Mouse (Mus musculus): ENCODE measurements around the gene Zbtb16. TPM values are rescaled to one million over a fixed set of nuclear protein-coding genes. Genes with fewer than 3 reads are reported as not detected.

Gene Zbtb16
- polyA plus RNA-seq, 1 experiment from 2014 or later = 13.3 TPM

DNA sequence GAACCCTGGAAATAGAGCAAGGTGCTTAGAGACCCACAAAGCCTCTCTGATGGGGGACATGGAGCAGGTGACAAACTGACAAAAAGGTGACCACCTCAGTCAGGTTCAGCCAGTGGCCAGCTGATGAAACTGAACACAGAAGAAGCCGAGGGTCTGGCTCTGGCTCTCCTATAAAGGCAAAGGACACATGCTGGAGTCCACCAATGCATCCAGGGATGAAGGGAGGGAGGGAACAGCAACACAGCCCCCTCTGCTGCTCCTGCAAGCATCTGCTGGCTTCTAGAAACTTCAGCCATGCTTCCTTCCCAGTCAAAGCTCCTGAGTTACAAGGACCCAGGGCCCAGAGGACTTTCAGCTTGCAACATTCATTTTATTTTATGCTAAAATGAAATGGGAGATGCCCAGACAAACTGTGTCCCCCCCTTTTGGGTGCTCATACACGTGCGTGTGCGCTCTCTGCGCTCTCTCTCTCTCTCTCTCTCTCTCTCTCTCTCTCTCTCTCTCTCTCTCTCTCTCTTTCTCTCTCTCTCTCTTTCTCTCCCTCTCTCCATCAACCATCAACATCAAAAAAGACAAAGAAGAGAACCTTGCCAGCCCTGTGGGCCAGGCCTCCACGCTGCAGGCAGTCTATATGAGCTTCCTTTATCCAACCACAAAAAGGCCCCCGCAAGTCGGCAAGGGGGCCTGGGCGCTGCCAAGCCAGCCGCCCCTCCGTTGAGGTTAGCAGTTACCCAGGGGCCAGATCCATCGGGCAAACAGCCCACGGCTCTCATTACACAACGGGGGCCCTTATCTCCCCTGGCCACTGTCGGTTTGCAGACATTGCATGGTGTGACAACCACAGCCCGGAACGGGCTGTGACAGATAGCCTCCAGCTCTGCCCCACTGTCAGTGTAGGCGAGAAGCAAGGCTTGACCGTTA, 21.8 kb downstream of the Zbtb16 start:
- peak; percentile 80 for ATAC-seq (ENCODE audit: low read depth)
- Histone ChIP-seq H3K27ac (ENCODE audit: low read length) (no peak overlapping the region), H3K4me2 (ENCODE audit: low read depth, low read length) (no peak overlapping the region), H3K27me3 (ENCODE audit: control insufficient read depth, insufficient read depth, low read depth, low read length) (no peaks in the 10 kb centered on the region; the same call in 1 of the 2 replicates), H3K9me3 (ENCODE audit: control insufficient read depth, low read length) (no peaks in the 10 kb centered on the region), H3K9ac (ENCODE audit: low read length) (peak overlapping the region; percentile 29), H3K4me3 (ENCODE audit: low read length) (no peak overlapping the region), H3K36me3 (ENCODE audit: control insufficient read depth, insufficient read depth, low read length) (no peaks in the 10 kb centered on the region), H3K4me1 (replicated peaks; ENCODE audit: control insufficient read depth, insufficient read depth, low read length) (peaks cover 2% of the 10 kb centered on the region)
- 34% methylated on average over 19 of the region's 19 CpGs for WGBS

DNA sequence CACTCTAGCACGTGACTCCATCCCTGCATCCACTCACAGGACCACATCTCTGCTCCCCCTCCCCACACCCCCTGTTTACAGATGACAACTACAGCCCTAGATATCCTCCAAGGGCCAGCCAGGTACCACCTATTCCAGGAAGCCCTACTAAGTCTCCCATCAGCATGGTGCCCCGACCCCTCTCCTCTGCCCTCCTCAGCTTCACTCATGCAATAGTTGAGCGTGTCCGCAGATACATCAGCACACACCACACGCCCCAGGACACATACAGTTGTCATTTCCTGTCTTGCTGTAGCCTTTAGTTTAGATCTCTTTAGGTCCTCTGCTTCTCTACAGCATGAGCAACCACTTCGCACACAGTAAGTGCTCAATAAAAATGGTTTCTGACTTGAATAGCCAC, 23.7 kb downstream of the Zbtb16 start:
- Histone ChIP-seq H3K27ac (ENCODE audit: low read length) (no peak overlapping the region), H3K9me3 (ENCODE audit: control insufficient read depth, low read length) (no peaks in the 10 kb centered on the region), H3K4me1 (replicated peaks; ENCODE audit: control insufficient read depth, insufficient read depth, low read length) (peaks cover 2% of the 10 kb centered on the region), H3K4me3 (ENCODE audit: low read length) (no peak overlapping the region), H3K27me3 (ENCODE audit: control insufficient read depth, insufficient read depth, low read depth, low read length) (no peaks in the 10 kb centered on the region; the same call in 1 of the 2 replicates), H3K36me3 (ENCODE audit: control insufficient read depth, insufficient read depth, low read length) (no peaks in the 10 kb centered on the region), H3K9ac (ENCODE audit: low read length) (no peak overlapping the region), H3K4me2 (ENCODE audit: low read depth, low read length) (no peak overlapping the region)
- no peak for ATAC-seq (ENCODE audit: low read depth)
- 87% methylated on average over 6 of the region's 6 CpGs for WGBS

DNA sequence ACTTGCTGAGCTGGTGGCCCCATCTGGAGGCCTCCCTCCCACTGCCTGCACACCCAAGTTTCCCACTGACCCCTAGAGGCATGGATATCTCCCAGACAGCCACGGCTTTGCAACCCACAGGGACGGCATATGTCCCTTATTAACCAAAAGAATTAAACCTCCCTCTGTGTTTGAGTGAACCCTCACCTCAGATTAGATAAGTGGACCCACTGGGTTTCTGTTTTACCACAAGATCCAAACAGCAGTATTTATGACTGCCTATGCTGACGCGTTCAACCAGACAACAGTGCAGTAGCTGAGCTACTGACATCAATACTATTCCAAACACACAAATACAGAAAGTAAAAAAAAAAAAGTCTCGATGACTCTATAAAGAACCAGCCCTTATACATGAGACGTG, 29.4 kb downstream of the Zbtb16 start:
- peaks cover 12% of the 10 kb centered on the region; the same call in 1 of the 2 replicates for H3K4me1 ChIP-seq (replicated peaks; ENCODE audit: control insufficient read depth, insufficient read depth, low read length)
- 68% methylated on average over 6 of the region's 6 CpGs for WGBS
- H3K9ac ChIP-seq (ENCODE audit: low read length) = no peak overlapping the region
- ATAC-seq (ENCODE audit: low read depth) = no peak
- no peak overlapping the region for H3K4me2 ChIP-seq (ENCODE audit: low read depth, low read length)
- H3K36me3 ChIP-seq (ENCODE audit: control insufficient read depth, insufficient read depth, low read length) = no peaks in the 10 kb centered on the region
- H3K27ac ChIP-seq (ENCODE audit: low read length) = no peak overlapping the region
- no peaks in the 10 kb centered on the region for H3K9me3 ChIP-seq (ENCODE audit: control insufficient read depth, low read length)
- H3K4me3 ChIP-seq (ENCODE audit: low read length) = no peak overlapping the region
- H3K27me3 ChIP-seq (ENCODE audit: control insufficient read depth, insufficient read depth, low read depth, low read length) = no peaks in the 10 kb centered on the region

DNA sequence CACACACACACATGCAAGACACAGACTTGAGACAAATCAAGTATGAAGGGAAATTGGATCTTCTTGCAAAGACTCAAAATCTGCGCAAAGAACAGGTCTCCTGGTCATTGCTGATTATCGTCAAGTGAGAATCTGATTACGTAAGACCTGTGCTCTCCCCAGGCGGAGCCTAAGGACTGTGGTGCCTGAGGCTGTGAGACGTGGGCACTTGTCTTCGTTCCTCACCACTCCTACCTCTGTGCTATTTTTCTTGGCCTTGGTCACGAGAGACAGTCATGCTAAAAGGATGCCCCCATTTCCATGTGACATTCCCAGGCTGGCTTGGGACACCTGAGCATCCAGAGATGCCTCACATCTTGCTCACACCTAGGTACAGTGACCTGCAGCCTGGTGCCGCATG, 30.2 kb downstream of the Zbtb16 start:
- Histone ChIP-seq H3K4me2 (ENCODE audit: low read depth, low read length) (no peak overlapping the region), H3K9ac (ENCODE audit: low read length) (no peak overlapping the region), H3K27ac (ENCODE audit: low read length) (no peak overlapping the region), H3K36me3 (ENCODE audit: control insufficient read depth, insufficient read depth, low read length) (no peaks in the 10 kb centered on the region), H3K4me1 (replicated peaks; ENCODE audit: control insufficient read depth, insufficient read depth, low read length) (peaks cover 12% of the 10 kb centered on the region; the same call in 1 of the 2 replicates), H3K4me3 (ENCODE audit: low read length) (no peak overlapping the region), H3K27me3 (ENCODE audit: control insufficient read depth, insufficient read depth, low read depth, low read length) (no peaks in the 10 kb centered on the region), H3K9me3 (ENCODE audit: control insufficient read depth, low read length) (no peaks in the 10 kb centered on the region)
- WGBS = 77% methylated on average over 8 of the region's 8 CpGs
- ATAC-seq (ENCODE audit: low read depth) = no peak

DNA sequence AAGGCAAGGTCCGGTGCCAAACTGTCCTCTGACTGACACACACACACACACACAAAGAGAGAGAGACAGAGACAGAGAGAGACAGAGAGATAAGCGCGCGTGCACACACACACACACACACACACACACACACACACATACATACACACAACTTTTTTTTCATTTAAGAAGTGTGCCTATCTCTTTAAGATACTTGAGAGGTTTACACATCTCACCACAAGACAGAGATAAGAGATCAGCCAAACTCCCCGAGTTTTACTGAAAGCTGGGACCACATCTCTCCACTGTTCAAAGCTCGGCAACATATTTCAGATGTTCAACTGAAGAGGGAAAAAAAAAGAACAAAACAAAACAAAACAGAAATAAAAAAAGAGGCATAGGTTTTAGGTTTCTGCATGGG, 31.5 kb downstream of the Zbtb16 start:
- no peak for ATAC-seq (ENCODE audit: low read depth)
- 50% methylated on average over 6 of the region's 6 CpGs for WGBS
- H3K36me3 ChIP-seq (ENCODE audit: control insufficient read depth, insufficient read depth, low read length) = no peaks in the 10 kb centered on the region

DNA sequence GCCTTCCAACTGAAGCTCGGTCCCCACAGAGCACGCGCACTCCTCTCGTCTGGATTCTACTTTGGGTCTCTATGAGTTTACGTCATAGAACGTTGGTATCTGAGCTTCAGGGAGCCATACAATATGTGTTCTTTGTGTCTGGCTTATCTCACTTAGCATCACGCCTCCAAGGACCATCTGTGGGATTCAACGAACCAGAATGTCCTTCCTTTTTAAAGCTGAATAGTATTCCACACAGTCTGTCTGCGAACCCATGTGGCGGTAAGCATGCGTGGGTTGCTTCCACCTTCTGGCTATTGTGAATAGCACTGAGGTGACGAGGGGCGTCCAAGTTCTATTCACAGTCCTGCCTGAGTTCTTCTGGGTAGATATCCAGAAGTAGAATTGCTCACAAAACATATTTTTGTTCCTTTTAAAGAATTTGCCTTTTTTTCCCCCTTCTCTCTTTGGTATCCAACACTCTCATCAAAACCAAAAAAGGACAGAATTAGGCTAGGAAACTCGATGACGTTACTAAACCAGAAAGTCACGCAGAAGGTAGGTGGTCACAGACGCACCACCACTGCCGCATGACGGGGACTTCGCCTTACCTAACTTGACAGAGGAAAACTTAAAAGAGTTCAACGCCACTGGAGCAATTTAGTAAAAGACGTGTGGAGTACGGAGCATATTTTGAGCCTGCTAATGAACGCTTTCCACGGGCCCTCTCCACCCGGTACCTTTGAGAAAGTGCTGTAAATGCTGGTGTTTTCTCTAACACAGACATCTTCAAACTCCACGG, 32.4 kb downstream of the Zbtb16 start:
- no peak overlapping the region for H3K4me3 ChIP-seq (ENCODE audit: low read length)
- no peak for ATAC-seq (ENCODE audit: low read depth)
- WGBS = 88% methylated on average over 27 of the region's 27 CpGs
- H3K9ac ChIP-seq (ENCODE audit: low read length) = no peak overlapping the region
- H3K36me3 ChIP-seq (ENCODE audit: control insufficient read depth, insufficient read depth, low read length) = no peaks in the 10 kb centered on the region
- H3K9me3 ChIP-seq (ENCODE audit: control insufficient read depth, low read length) = no peaks in the 10 kb centered on the region
- no peak overlapping the region for H3K4me2 ChIP-seq (ENCODE audit: low read depth, low read length)
- H3K4me1 ChIP-seq (replicated peaks; ENCODE audit: control insufficient read depth, insufficient read depth, low read length) = peaks cover 12% of the 10 kb centered on the region; the same call in 1 of the 2 replicates
- H3K27ac ChIP-seq (ENCODE audit: low read length) = no peak overlapping the region
- H3K27me3 ChIP-seq (ENCODE audit: control insufficient read depth, insufficient read depth, low read depth, low read length) = no peaks in the 10 kb centered on the region

More for the DNA sequence above, 31.5 kb downstream of the Zbtb16 start:
- H3K27me3 ChIP-seq (ENCODE audit: control insufficient read depth, insufficient read depth, low read depth, low read length) = no peaks in the 10 kb centered on the region
- no peak overlapping the region for H3K4me3 ChIP-seq (ENCODE audit: low read length)
- H3K9ac ChIP-seq (ENCODE audit: low read length) = no peak overlapping the region
- H3K4me1 ChIP-seq (replicated peaks; ENCODE audit: control insufficient read depth, insufficient read depth, low read length) = peaks cover 12% of the 10 kb centered on the region; the same call in 1 of the 2 replicates
- no peak overlapping the region for H3K4me2 ChIP-seq (ENCODE audit: low read depth, low read length)
- no peaks in the 10 kb centered on the region for H3K9me3 ChIP-seq (ENCODE audit: control insufficient read depth, low read length)
- H3K27ac ChIP-seq (ENCODE audit: low read length) = no peak overlapping the region

DNA sequence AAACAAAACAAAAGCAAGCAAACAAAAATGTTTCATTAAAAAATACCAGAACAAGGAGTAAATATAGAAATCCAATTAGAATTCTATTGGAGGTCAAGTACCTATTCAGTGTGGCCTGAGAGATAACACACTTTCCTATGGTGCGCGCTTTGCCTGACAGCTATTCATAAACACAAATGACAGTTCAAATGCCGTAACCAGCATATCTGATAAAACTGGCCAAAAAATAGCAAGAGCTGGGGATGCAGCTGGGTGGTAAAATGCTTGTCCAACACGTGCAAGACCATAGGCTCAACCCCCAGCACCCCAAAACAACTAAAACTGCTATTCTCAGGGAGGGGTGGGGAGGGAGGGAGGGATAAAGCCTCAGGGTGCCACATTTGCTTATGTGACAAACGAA, 33.6 kb downstream of the Zbtb16 start:
- ATAC-seq (ENCODE audit: low read depth) = no peak
- WGBS = 54% methylated on average over 5 of the region's 5 CpGs
- Histone ChIP-seq H3K4me2 (ENCODE audit: low read depth, low read length) (no peak overlapping the region), H3K9me3 (ENCODE audit: control insufficient read depth, low read length) (no peaks in the 10 kb centered on the region), H3K9ac (ENCODE audit: low read length) (no peak overlapping the region), H3K27me3 (ENCODE audit: control insufficient read depth, insufficient read depth, low read depth, low read length) (no peaks in the 10 kb centered on the region), H3K4me1 (replicated peaks; ENCODE audit: control insufficient read depth, insufficient read depth, low read length) (peaks cover 12% of the 10 kb centered on the region; the same call in 1 of the 2 replicates), H3K27ac (ENCODE audit: low read length) (no peak overlapping the region), H3K36me3 (ENCODE audit: control insufficient read depth, insufficient read depth, low read length) (no peaks in the 10 kb centered on the region), H3K4me3 (ENCODE audit: low read length) (no peak overlapping the region)

DNA sequence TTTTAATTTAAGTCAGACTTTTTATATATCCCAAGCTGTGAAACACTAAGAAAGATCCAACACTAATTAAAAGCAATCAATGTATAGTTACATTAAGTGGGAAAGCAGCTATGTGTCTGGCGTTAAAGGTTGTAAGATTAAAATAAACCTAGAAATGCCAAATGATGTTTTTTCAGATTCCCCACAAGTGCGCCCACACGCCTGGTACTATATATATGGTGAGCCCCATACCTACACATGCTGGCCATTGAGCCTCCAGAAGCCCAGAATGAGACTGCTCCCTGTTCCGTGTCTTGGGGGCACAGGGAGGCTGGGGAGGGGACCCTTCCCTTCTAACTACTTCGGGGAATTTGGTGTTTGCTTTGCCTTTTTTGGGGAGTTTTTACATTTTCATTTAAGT, 34.7 kb downstream of the Zbtb16 start:
- ATAC-seq (ENCODE audit: low read depth) = no peak
- Histone ChIP-seq H3K9me3 (ENCODE audit: control insufficient read depth, low read length) (no peaks in the 10 kb centered on the region), H3K4me1 (replicated peaks; ENCODE audit: control insufficient read depth, insufficient read depth, low read length) (peaks cover 15% of the 10 kb centered on the region; the same call in 1 of the 2 replicates), H3K4me2 (ENCODE audit: low read depth, low read length) (no peak overlapping the region), H3K36me3 (ENCODE audit: control insufficient read depth, insufficient read depth, low read length) (no peaks in the 10 kb centered on the region), H3K27me3 (ENCODE audit: control insufficient read depth, insufficient read depth, low read depth, low read length) (no peaks in the 10 kb centered on the region), H3K27ac (ENCODE audit: low read length) (no peak overlapping the region), H3K9ac (ENCODE audit: low read length) (no peak overlapping the region), H3K4me3 (ENCODE audit: low read length) (no peak overlapping the region)
- WGBS = 80% methylated on average over 5 of the region's 5 CpGs

DNA sequence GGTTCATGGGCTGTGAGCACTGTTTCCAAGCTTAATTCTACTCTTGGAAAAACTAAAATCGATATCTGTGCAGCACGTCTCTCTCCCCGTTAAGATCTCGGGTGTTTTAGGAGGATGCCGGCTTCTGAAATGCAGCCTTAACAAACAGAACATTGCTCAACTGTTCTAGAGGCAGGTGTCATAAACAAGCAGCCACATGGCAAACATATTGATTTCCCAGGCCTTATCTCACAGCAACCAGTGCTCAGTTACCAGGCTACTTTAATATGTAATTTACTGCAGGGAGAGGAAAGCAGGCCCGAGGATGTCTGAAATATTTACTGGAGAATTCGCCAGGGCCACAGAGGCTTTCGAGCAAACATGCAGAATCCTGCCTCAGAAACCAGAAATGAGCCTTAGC, 35.4 kb downstream of the Zbtb16 start:
- H3K4me3 ChIP-seq (ENCODE audit: low read length) = no peak overlapping the region
- no peak overlapping the region for H3K4me2 ChIP-seq (ENCODE audit: low read depth, low read length)
- no peaks in the 10 kb centered on the region for H3K9me3 ChIP-seq (ENCODE audit: control insufficient read depth, low read length)
- no peak overlapping the region for H3K9ac ChIP-seq (ENCODE audit: low read length)
- no peak for ATAC-seq (ENCODE audit: low read depth)
- H3K27me3 ChIP-seq (ENCODE audit: control insufficient read depth, insufficient read depth, low read depth, low read length) = peaks cover 1% of the 10 kb centered on the region; the same call in 1 of the 2 replicates
- peaks cover 15% of the 10 kb centered on the region; the same call in 1 of the 2 replicates for H3K4me1 ChIP-seq (replicated peaks; ENCODE audit: control insufficient read depth, insufficient read depth, low read length)
- H3K36me3 ChIP-seq (ENCODE audit: control insufficient read depth, insufficient read depth, low read length) = no peaks in the 10 kb centered on the region
- H3K27ac ChIP-seq (ENCODE audit: low read length) = no peak overlapping the region
- 58% methylated on average over 8 of the region's 8 CpGs for WGBS
